8 mouse cellular contexts compared by ENCODE assay signal in the genomic region with DNA sequence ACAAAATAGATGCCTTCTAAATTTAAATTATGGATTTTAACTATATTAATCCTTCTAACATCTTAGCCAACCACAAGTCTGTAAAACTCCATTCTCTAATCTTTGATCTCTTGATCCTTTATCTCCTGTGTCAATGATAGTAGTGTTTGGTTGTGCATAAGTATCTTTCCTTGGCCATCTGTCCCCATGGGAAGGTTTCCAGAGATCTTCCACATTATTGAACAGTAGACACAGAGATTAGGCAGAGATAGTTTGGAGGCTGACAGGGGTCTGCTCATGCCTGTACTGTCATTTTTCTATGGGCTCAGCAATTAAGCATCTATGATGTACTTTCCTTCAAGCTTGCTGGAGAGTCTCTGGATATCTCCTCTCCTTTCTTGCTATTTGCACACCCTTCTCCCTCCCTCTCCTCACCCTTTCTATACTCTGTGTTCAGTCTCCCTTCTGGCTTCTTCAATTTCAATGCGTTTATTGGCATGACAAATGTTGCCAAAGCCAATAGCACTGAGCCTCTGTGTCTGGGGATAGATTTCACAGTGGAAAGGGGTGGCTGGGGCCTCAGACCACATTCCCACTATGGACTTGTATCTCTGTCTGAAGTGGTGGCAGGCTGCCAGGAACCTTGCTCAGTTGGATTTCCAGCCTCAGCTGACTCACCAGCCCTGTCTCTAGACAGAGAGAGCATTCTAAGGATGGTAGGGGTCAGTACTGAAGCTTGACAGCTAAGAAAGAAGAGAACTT. TPM values are rescaled to one million over a fixed set of nuclear protein-coding genes. Genes with fewer than 3 reads are reported as not detected.
DNase-seq lines count a peak whose midpoint lies in the region; ATAC-seq lines count a peak whose summit lies in the region.

No protein-coding gene starts in this region.

- 47% methylated on average over 1 of the region's 1 CpGs for WGBS in hindbrain, embryonic 12.5 days
- WGBS in hindbrain, embryonic 10.5 days: 67% methylated on average over 1 of the region's 1 CpGs
- WGBS in forebrain, embryonic 15.5 days: 47% methylated on average over 1 of the region's 1 CpGs
- 67% methylated on average over 1 of the region's 1 CpGs for WGBS in liver, embryonic 11.5 days

- H3K36me3 ChIP-seq in hindbrain, embryonic 12.5 days: no peaks in the 10 kb centered on the region
- no peaks in the 10 kb centered on the region for H3K36me3 ChIP-seq in hindbrain, embryonic 10.5 days
- H3K36me3 ChIP-seq in forebrain, embryonic 15.5 days: no peaks in the 10 kb centered on the region
- no peaks in the 10 kb centered on the region for H3K36me3 ChIP-seq in liver, embryonic 11.5 days (ENCODE audit: control insufficient read depth, insufficient read depth, low read length)

- DNase-seq in hindbrain, embryonic 10.5 days (ENCODE audit: low spot score): no peak
- DNase-seq in urinary bladder, postnatal 14 days (ENCODE audit: low spot score): peak; percentile 47
- DNase-seq in urinary bladder, adult 2 months (ENCODE audit: low spot score): no peak
- no peak for DNase-seq in liver, embryonic 11.5 days (ENCODE audit: low spot score)
- no peak for DNase-seq in thymus, postnatal 25 days

- H3K27ac ChIP-seq in hindbrain, embryonic 12.5 days: peak overlapping the region; percentile 30; the same call in 1 of the 2 replicates
- no peak overlapping the region for H3K27ac ChIP-seq in hindbrain, embryonic 10.5 days
- H3K27ac ChIP-seq in forebrain, embryonic 15.5 days (replicated peaks): peak overlapping the region; percentile 83
- H3K27ac ChIP-seq in liver, embryonic 11.5 days (ENCODE audit: low read depth, low read length): no peak overlapping the region

- peak; percentile 71 for ATAC-seq in hindbrain, embryonic 12.5 days (ENCODE audit: low FRiP score)
- ATAC-seq in forebrain, embryonic 15.5 days (replicated peaks): no peak
- 0 out of 2 replicates have a peak, but pooled peaks have one; percentile 51 for ATAC-seq in liver, embryonic 11.5 days (replicated peaks; ENCODE audit: low FRiP score)
- no peak for ATAC-seq in megakaryocyte, adult 5-6 weeks (ENCODE audit: poor library complexity, severe bottlenecking)

- H3K4me2 ChIP-seq in hindbrain, embryonic 12.5 days (replicated peaks): no peak overlapping the region
- no peak overlapping the region for H3K4me2 ChIP-seq in forebrain, embryonic 15.5 days (replicated peaks)
- H3K4me2 ChIP-seq in liver, embryonic 11.5 days: no peak overlapping the region

- peaks cover 17% of the 10 kb centered on the region for H3K4me1 ChIP-seq in hindbrain, embryonic 12.5 days
- H3K4me1 ChIP-seq in hindbrain, embryonic 10.5 days (replicated peaks): peaks cover 17% of the 10 kb centered on the region
- peaks cover 26% of the 10 kb centered on the region for H3K4me1 ChIP-seq in forebrain, embryonic 15.5 days
- no peaks in the 10 kb centered on the region for H3K4me1 ChIP-seq in liver, embryonic 11.5 days (replicated peaks; ENCODE audit: control insufficient read depth, insufficient read depth, low read length)

- H3K9ac ChIP-seq in hindbrain, embryonic 12.5 days: no peak overlapping the region
- no peak overlapping the region for H3K9ac ChIP-seq in forebrain, embryonic 15.5 days (replicated peaks)
- H3K9ac ChIP-seq in liver, embryonic 11.5 days (ENCODE audit: low read depth, low read length): no peak overlapping the region

- H3K9me3 ChIP-seq in hindbrain, embryonic 12.5 days (replicated peaks): no peaks in the 10 kb centered on the region
- H3K9me3 ChIP-seq in hindbrain, embryonic 10.5 days: no peaks in the 10 kb centered on the region
- no peaks in the 10 kb centered on the region for H3K9me3 ChIP-seq in forebrain, embryonic 15.5 days
- no peaks in the 10 kb centered on the region for H3K9me3 ChIP-seq in liver, embryonic 11.5 days (ENCODE audit: control insufficient read depth, low read length)

- H3K27me3 ChIP-seq in hindbrain, embryonic 12.5 days: no peaks in the 10 kb centered on the region
- H3K27me3 ChIP-seq in hindbrain, embryonic 10.5 days (ENCODE audit: insufficient read depth, poor library complexity, severe bottlenecking): no peaks in the 10 kb centered on the region
- H3K27me3 ChIP-seq in forebrain, embryonic 15.5 days: no peaks in the 10 kb centered on the region
- H3K27me3 ChIP-seq in liver, embryonic 11.5 days (replicated peaks; ENCODE audit: control insufficient read depth, insufficient read depth, low read length): no peaks in the 10 kb centered on the region

- no peak overlapping the region for H3K4me3 ChIP-seq in hindbrain, embryonic 12.5 days
- no peak overlapping the region for H3K4me3 ChIP-seq in hindbrain, embryonic 10.5 days
- no peak overlapping the region for H3K4me3 ChIP-seq in forebrain, embryonic 15.5 days
- H3K4me3 ChIP-seq in liver, embryonic 11.5 days (ENCODE audit: low read depth, low read length): no peak overlapping the region

RNA-seq across cellular contexts. Expression of a gene that starts 29.1 kb away (rescaled TPM):
- 27.9 and 32.3 TPM in 2 replicates for polyA plus RNA-seq in hindbrain, embryonic 12.5 days (2016; fragmentation: Nextera tagmentation; extraction: Ambion mirVana)
- 17.5 and 23.9 TPM in 2 replicates for polyA plus RNA-seq in hindbrain, embryonic 10.5 days (2016; fragmentation: Nextera tagmentation; extraction: Ambion mirVana)
- polyA plus RNA-seq in urinary bladder, adult 2 months (2012; rRNA removed): 9.7 and 10.5 TPM in 2 replicates
- 72.1 and 78.3 TPM in 2 replicates for polyA plus RNA-seq in forebrain, embryonic 15.5 days (2015; fragmentation: Nextera tagmentation; extraction: Ambion mirVana)
- polyA plus RNA-seq in liver, embryonic 11.5 days (2014; fragmentation: Nextera tagmentation; extraction: Ambion mirVana): 4.8 and 4.9 TPM in 2 replicates
- total RNA-seq in megakaryocyte, adult 5-6 weeks (2015): not detected in 2 replicates
- 0.18 TPM in 1 of 2 replicates, not detected in the other for total RNA-seq in megakaryocyte, adult 5-6 weeks (2017)

Comparison
In these comparisons a context has a peak if more than half of its experiments do, and no peak if none do; other contexts are left out.
1. H3K27ac ChIP-seq: peak in hindbrain, embryonic 12.5 days (single experiment) and forebrain, embryonic 15.5 days (single experiment); none in hindbrain, embryonic 10.5 days (single experiment) and liver, embryonic 11.5 days (single experiment).
2. ATAC-seq: peak in hindbrain, embryonic 12.5 days (single experiment) and liver, embryonic 11.5 days (single experiment); none in forebrain, embryonic 15.5 days (single experiment) and megakaryocyte, adult 5-6 weeks (single experiment).